Mouse (Mus musculus): ENCODE measurements around the gene 9530077C05Rik. TPM values are rescaled to one million over a fixed set of nuclear protein-coding genes. Genes with fewer than 3 reads are reported as not detected.
A peak's percentile ranks its signal among the peaks of the same experiment; 100 is the strongest.

The 9530077C05Rik gene
- polyA plus RNA-seq, 1 experiment from 2014 or later: 2.5 TPM

DNA sequence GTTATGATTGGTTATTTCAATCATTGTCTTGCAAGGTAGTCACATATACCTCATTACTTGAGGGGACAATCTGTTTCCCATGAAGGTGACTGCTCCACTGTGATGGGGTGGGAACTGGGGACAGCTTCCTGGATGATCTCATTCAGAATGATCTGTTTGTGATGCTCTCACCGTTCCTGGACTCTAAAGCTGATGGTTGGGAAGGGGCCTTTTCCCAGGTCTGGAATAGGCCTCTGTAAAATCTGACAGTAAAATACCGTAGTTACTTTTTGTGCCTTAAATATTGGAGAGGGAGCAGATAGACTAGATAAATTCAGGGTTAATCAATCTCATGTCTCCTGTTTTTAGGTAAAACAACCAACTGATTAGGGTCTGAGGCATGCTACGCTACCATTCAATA lies 58.3 kb downstream of the 9530077C05Rik start, which contains the start of gene Rp9:
Rp9 (minus strand) TSS at position 101 of the 400 bp plus-strand sequence.
- H3K4me1 ChIP-seq (replicated peaks; ENCODE audit: control insufficient read depth, insufficient read depth, low read length): peaks cover 3% of the 10 kb centered on the region; the same call in 1 of the 2 replicates
- H3K9me3 ChIP-seq (ENCODE audit: control insufficient read depth, low read length): no peaks in the 10 kb centered on the region
- H3K4me2 ChIP-seq: peak within 1 kb of the TSS; percentile 61
- H3K4me3 ChIP-seq (ENCODE audit: low read depth, low read length): peak within 1 kb of the TSS; percentile 82
- no peak for DNase-seq (ENCODE audit: low spot score)
- H3K27me3 ChIP-seq (replicated peaks; ENCODE audit: control insufficient read depth, insufficient read depth, low read length): no peaks in the 10 kb centered on the region
- WGBS: 82% methylated on average over 3 of the region's 3 CpGs
- no peak for ATAC-seq (replicated peaks; ENCODE audit: low FRiP score)
- peak within 1 kb of the TSS; percentile 84 for H3K9ac ChIP-seq (ENCODE audit: low read depth, low read length)
- no peaks in the 10 kb centered on the region; the same call in 1 of the 2 replicates for H3K36me3 ChIP-seq (ENCODE audit: control insufficient read depth, insufficient read depth, low read length)
- H3K27ac ChIP-seq (ENCODE audit: low read depth, low read length): peak within 1 kb of the TSS; percentile 80; the same call in 1 of the 2 replicates

DNA sequence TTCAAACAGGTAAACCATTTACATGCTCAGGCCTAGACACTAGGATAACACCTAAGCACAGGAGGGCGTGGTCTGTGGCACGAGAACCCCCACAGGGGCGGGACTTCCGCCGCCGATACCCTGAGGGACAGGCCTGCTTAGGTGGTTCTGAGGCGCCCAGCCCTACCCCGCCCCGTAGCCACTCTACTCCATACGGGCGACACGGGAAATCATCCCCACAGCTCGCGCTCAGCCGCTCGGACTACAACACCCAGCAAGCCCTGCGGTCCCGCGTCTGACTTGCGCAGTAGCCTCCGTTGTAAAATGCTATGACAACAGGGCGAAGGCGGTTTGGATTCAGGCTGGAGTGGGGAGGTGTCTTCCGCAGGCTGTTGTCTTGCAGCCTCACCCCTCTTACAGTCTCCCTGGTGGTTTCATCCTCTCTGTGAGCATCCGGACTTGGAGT lies 64.1 kb downstream of the 9530077C05Rik start, which contains the start of gene Bbs9:
Bbs9 (plus strand) TSS at position 292 of the 445 bp plus-strand sequence.
- under 1% methylated on average over 25 of the region's 25 CpGs for WGBS
- ATAC-seq (replicated peaks; ENCODE audit: low FRiP score) (peak; percentile 100), DNase-seq (ENCODE audit: low spot score) (peak; percentile 93)
- peak within 1 kb of the TSS; percentile 75 for H3K9ac ChIP-seq (ENCODE audit: low read depth, low read length)
- no peaks in the 10 kb centered on the region for H3K27me3 ChIP-seq (replicated peaks; ENCODE audit: control insufficient read depth, insufficient read depth, low read length)
- no peaks in the 10 kb centered on the region for H3K36me3 ChIP-seq (ENCODE audit: control insufficient read depth, insufficient read depth, low read length)
- H3K4me3 ChIP-seq (ENCODE audit: low read depth, low read length): peak within 1 kb of the TSS; percentile 71
- H3K4me2 ChIP-seq: peak within 1 kb of the TSS; percentile 97
- H3K27ac ChIP-seq (ENCODE audit: low read depth, low read length): no peak within 1 kb of the TSS; the same call in 1 of the 2 replicates
- H3K4me1 ChIP-seq (replicated peaks; ENCODE audit: control insufficient read depth, insufficient read depth, low read length): no peaks in the 10 kb centered on the region; the same call in 1 of the 2 replicates
- no peaks in the 10 kb centered on the region for H3K9me3 ChIP-seq (ENCODE audit: control insufficient read depth, low read length)

DNA sequence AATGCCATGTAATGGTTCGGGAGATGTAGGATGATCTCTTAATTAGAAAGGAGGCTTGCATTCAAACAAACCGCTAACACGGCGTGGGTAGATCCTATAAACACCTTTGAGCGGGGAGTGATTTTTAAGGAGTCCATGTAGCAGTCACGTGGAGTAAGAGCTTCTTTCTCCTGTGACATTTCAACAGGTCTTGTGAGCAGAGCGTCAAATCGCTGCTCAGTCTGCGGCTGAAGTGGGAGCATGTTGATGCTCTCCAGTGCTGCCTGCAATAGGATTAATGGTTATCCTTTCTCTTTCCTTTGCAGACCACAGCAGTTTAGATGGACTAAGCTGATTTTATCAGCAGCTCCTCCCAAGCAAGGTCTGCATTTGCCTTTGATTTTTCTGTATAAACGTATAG lies 65.0 kb downstream of the 9530077C05Rik start:
- Histone ChIP-seq H3K27me3 (replicated peaks; ENCODE audit: control insufficient read depth, insufficient read depth, low read length) (no peaks in the 10 kb centered on the region), H3K9ac (ENCODE audit: low read depth, low read length) (peak overlapping the region; percentile 75), H3K4me1 (replicated peaks; ENCODE audit: control insufficient read depth, insufficient read depth, low read length) (no peaks in the 10 kb centered on the region; the same call in 1 of the 2 replicates), H3K4me2 (peak overlapping the region; percentile 97), H3K9me3 (ENCODE audit: control insufficient read depth, low read length) (no peaks in the 10 kb centered on the region), H3K27ac (ENCODE audit: low read depth, low read length) (no peak overlapping the region; the same call in 1 of the 2 replicates), H3K4me3 (ENCODE audit: low read depth, low read length) (peak overlapping the region; percentile 71), H3K36me3 (ENCODE audit: control insufficient read depth, insufficient read depth, low read length) (no peaks in the 10 kb centered on the region)
- ATAC-seq (replicated peaks; ENCODE audit: low FRiP score) (no peak), DNase-seq (ENCODE audit: low spot score) (no peak)
- 5% methylated on average over 10 of the region's 10 CpGs for WGBS

DNA sequence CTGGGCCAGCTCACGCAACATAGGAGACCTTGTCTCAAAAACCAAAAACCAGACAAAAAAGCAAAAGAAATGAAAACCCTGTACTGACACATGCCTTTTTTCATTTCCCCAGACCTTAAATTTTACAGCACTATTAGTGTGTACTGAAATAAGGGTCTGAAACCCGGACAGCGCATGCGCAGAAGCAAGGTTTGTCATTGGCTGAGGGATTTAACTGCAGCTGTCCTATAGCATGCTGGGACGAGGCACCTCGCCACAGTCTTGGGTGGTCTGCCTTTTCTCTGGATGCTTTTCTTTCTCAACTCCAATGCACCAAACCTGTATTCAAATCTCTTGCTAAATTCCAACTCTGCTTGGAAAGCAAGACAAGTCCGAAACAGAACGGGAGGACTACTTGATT lies 67.6 kb downstream of the 9530077C05Rik start:
- DNase-seq (ENCODE audit: low spot score): no peak

DNA sequence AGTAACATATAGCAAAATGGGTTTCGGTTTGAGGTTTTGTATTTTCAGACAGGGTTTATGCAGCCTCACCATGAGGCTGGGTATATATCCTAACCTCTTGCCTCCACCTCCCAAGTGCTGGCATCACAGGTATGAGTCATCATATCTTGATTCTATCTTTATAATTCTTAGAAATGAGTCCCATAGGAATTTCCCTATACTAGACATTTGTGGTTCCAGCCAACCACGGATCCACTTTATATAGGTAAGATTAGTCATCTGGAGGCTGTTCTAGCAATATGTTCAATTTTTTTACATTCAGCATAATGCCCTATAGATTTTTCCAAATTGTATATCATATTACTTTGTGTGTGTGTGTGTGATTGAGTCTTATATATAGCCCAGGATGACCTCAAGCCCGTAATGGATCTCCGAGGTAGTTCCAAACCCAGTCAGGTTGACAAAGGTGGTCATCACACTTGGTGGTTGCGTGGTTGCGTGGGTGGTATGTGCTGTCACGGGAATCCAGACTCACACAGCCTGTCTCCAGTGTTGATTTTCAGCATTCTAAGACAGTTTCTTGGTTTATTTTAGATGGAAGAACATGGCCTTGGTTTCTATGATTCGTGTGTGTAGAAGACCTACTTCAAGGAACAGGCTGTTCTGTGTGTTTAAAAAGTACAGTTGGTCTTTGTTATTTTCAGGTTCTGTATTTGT lies 72.7 kb downstream of the 9530077C05Rik start:
- H3K4me2 ChIP-seq: no peak overlapping the region
- H3K4me3 ChIP-seq (ENCODE audit: low read depth, low read length): no peak overlapping the region
- H3K9me3 ChIP-seq (ENCODE audit: control insufficient read depth, low read length): no peaks in the 10 kb centered on the region
- ATAC-seq (replicated peaks; ENCODE audit: low FRiP score) (no peak), DNase-seq (ENCODE audit: low spot score) (no peak)
- no peaks in the 10 kb centered on the region for H3K4me1 ChIP-seq (replicated peaks; ENCODE audit: control insufficient read depth, insufficient read depth, low read length)
- no peak overlapping the region for H3K9ac ChIP-seq (ENCODE audit: low read depth, low read length)
- WGBS: 89% methylated on average over 8 of the region's 8 CpGs
- H3K27me3 ChIP-seq (replicated peaks; ENCODE audit: control insufficient read depth, insufficient read depth, low read length): no peaks in the 10 kb centered on the region
- H3K27ac ChIP-seq (ENCODE audit: low read depth, low read length): no peak overlapping the region
- H3K36me3 ChIP-seq (ENCODE audit: control insufficient read depth, insufficient read depth, low read length): no peaks in the 10 kb centered on the region

More for the DNA sequence above, 67.6 kb downstream of the 9530077C05Rik start:
- Histone ChIP-seq H3K27me3 (replicated peaks; ENCODE audit: control insufficient read depth, insufficient read depth, low read length) (no peaks in the 10 kb centered on the region), H3K9me3 (ENCODE audit: control insufficient read depth, low read length) (no peaks in the 10 kb centered on the region), H3K4me3 (ENCODE audit: low read depth, low read length) (no peak overlapping the region), H3K36me3 (ENCODE audit: control insufficient read depth, insufficient read depth, low read length) (no peaks in the 10 kb centered on the region), H3K9ac (ENCODE audit: low read depth, low read length) (no peak overlapping the region), H3K4me1 (replicated peaks; ENCODE audit: control insufficient read depth, insufficient read depth, low read length) (no peaks in the 10 kb centered on the region; the same call in 1 of the 2 replicates), H3K27ac (ENCODE audit: low read depth, low read length) (no peak overlapping the region), H3K4me2 (no peak overlapping the region)
- no peak for ATAC-seq (replicated peaks; ENCODE audit: low FRiP score)
- WGBS: 94% methylated on average over 8 of the region's 8 CpGs

DNA sequence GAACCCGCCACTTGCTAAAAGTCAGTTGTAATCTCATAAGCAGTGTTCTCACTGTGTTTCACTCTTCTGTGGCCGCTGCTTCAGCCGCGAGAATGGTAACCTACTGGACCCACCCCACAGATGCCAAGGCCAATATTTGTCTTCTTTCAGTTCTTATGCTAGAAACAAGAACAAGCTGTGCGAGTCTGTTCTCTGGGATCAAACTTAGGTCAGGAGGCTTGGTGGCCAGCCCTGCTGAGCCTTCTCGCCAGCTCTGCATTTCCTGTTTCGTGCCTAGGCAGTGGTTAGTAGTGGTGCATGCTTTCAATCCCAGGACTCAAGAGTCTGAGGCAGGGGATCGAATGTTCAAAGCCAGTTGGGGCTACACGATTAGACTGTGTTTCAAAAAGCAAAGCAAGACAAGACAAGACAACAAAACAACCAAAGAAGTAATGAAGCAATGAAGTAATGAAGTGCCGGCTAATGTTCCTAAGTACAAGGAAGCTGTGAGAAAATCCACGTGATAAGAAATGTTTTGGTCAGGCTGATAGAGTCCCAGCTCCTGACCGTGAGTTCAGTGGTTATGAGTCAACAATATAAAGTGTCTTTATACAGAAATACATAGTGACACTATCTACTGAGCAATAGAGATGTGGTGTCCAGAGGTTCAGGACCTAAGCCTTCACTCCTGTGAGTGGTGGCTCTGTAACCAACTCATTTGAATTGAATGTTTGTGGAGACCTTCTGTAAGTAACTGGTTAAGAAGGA lies 73.4 kb downstream of the 9530077C05Rik start:
- ATAC-seq (replicated peaks; ENCODE audit: low FRiP score) (no peak), DNase-seq (ENCODE audit: low spot score) (no peak)
- Histone ChIP-seq H3K4me1 (replicated peaks; ENCODE audit: control insufficient read depth, insufficient read depth, low read length) (no peaks in the 10 kb centered on the region), H3K9me3 (ENCODE audit: control insufficient read depth, low read length) (no peaks in the 10 kb centered on the region), H3K27me3 (replicated peaks; ENCODE audit: control insufficient read depth, insufficient read depth, low read length) (no peaks in the 10 kb centered on the region), H3K9ac (ENCODE audit: low read depth, low read length) (no peak overlapping the region), H3K27ac (ENCODE audit: low read depth, low read length) (no peak overlapping the region), H3K4me2 (no peak overlapping the region), H3K36me3 (ENCODE audit: control insufficient read depth, insufficient read depth, low read length) (no peaks in the 10 kb centered on the region), H3K4me3 (ENCODE audit: low read depth, low read length) (no peak overlapping the region)
- WGBS: 75% methylated on average over 12 of the region's 12 CpGs

DNA sequence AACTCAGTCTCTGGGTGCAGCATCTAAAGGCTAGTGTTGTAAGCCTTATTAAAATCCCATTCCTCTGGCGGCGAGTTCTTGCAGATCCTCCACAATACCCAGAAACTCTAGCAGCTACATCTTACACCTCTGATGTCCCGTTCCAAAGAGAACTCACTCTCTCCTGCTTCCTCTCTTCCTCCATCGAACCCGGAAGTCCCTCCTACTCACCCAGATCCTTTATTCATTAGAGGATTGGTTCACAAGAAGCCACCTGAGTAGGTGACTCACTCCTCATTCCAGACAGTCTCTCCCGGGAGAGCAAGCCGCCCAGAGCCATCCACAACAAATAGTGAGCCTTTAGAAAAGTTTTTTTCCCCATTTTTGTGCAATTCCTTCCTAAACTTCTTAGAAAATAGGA lies 74.9 kb downstream of the 9530077C05Rik start:
- no peak overlapping the region for H3K4me3 ChIP-seq (ENCODE audit: low read depth, low read length)
- H3K27me3 ChIP-seq (replicated peaks; ENCODE audit: control insufficient read depth, insufficient read depth, low read length): no peaks in the 10 kb centered on the region
- H3K4me2 ChIP-seq: no peak overlapping the region
- ATAC-seq (replicated peaks; ENCODE audit: low FRiP score) (no peak), DNase-seq (ENCODE audit: low spot score) (no peak)
- H3K36me3 ChIP-seq (ENCODE audit: control insufficient read depth, insufficient read depth, low read length): no peaks in the 10 kb centered on the region
- no peaks in the 10 kb centered on the region for H3K4me1 ChIP-seq (replicated peaks; ENCODE audit: control insufficient read depth, insufficient read depth, low read length)
- no peak overlapping the region for H3K27ac ChIP-seq (ENCODE audit: low read depth, low read length)
- WGBS: 84% methylated on average over 7 of the region's 7 CpGs
- H3K9me3 ChIP-seq (ENCODE audit: control insufficient read depth, low read length): no peaks in the 10 kb centered on the region
- H3K9ac ChIP-seq (ENCODE audit: low read depth, low read length): no peak overlapping the region

DNA sequence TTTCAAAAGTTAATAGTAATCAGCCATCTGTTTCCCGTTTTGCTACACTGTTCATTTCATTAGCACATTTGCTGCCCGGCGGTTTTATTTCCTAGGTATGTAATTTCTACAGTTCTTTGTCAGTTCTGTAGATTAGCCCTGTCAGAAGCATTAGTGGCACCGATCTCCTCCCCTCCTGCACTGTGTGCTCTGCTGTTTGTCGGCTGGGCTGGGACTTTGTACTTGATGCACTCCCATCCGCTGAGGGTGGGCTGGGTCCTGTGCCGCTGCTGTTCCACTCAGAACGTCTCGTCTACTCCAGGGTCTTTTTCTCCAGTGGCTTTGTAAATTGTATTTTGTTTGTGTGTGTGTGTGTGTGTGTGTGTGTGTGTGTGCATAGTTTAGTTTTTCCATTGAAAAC lies 77.7 kb downstream of the 9530077C05Rik start:
- WGBS: 61% methylated on average over 9 of the region's 9 CpGs
- no peaks in the 10 kb centered on the region for H3K9me3 ChIP-seq (ENCODE audit: control insufficient read depth, low read length)
- DNase-seq (ENCODE audit: low spot score) (no peak), ATAC-seq (replicated peaks; ENCODE audit: low FRiP score) (0 out of 2 replicates have a peak, but pooled peaks have one; percentile 36)
- no peak overlapping the region for H3K4me2 ChIP-seq
- H3K27me3 ChIP-seq (replicated peaks; ENCODE audit: control insufficient read depth, insufficient read depth, low read length): no peaks in the 10 kb centered on the region
- no peaks in the 10 kb centered on the region for H3K36me3 ChIP-seq (ENCODE audit: control insufficient read depth, insufficient read depth, low read length)
- no peaks in the 10 kb centered on the region for H3K4me1 ChIP-seq (replicated peaks; ENCODE audit: control insufficient read depth, insufficient read depth, low read length)
- H3K4me3 ChIP-seq (ENCODE audit: low read depth, low read length): no peak overlapping the region
- H3K27ac ChIP-seq (ENCODE audit: low read depth, low read length): no peak overlapping the region
- H3K9ac ChIP-seq (ENCODE audit: low read depth, low read length): no peak overlapping the region

Data from liver, embryonic 11.5 days (tissue).